In genomic region chr4:148925589-148926359, GRCm38 (mm10) we compare ENCODE assay signal across 12 mouse cellular contexts.
DNase-seq lines count a peak whose midpoint lies in the region; ATAC-seq lines count a peak whose summit lies in the region.
"Had no signal": no experiment of that assay in that cellular context is flagged by ENCODE, and none has a peak within 500 bp of the region (broad histone marks: within the 10 kb centered on the region; RNA-seq: fewer than 3 reads in every experiment).

No protein-coding gene starts in this region.

- intact Hi-C loops in heart, postnatal 25 days (cut with DNase I): no loop called here

- H3K4me1 ChIP-seq in heart, embryonic 13.5 days: peaks cover 97% of the 10 kb centered on the region
- peaks cover 88% of the 10 kb centered on the region for H3K4me1 ChIP-seq in hindbrain, embryonic 12.5 days

- peaks cover 4% of the 10 kb centered on the region for H3K36me3 ChIP-seq in heart, embryonic 13.5 days
- H3K36me3 ChIP-seq in hindbrain, embryonic 12.5 days: no peaks in the 10 kb centered on the region

- H3K9ac ChIP-seq in heart, embryonic 13.5 days: peak overlapping the region; percentile 70
- H3K9ac ChIP-seq in hindbrain, embryonic 12.5 days: peak overlapping the region; percentile 14; the same call in 1 of the 2 replicates

- H3K27ac ChIP-seq in heart, embryonic 13.5 days (replicated peaks): peak overlapping the region; percentile 97
- peak overlapping the region; percentile 17; the same call in 1 of the 2 replicates for H3K27ac ChIP-seq in hindbrain, embryonic 12.5 days
- H3K27ac ChIP-seq: left cerebral cortex, adult 2 months had no signal

- H3K4me3 ChIP-seq in heart, embryonic 13.5 days: no peak overlapping the region
- no peak overlapping the region for H3K4me3 ChIP-seq in hindbrain, embryonic 12.5 days
- H3K4me3 ChIP-seq: left cerebral cortex, adult 2 months had no signal

- DNase-seq in heart, postnatal 25 days (ENCODE audit: low spot score): no peak
- peak; percentile 43 to 71 for DNase-seq in kidney, postnatal 25 days
- DNase-seq in lung, postnatal 36 days: peak; percentile 89
- no peak for DNase-seq in right cerebral cortex, adult 2 months (ENCODE audit: low spot score in 2 of 2)
- DNase-seq in adrenal gland, adult 18-20 months (ENCODE audit: low spot score in 2 of 2): no peak
- DNase-seq: adrenal gland, adult 8-10 months; right cerebral cortex, postnatal 4 days; thymus, postnatal 14 days had no signal

- H3K4me2 ChIP-seq in heart, embryonic 13.5 days: 0 out of 2 replicates have a peak overlapping the region, but pooled peaks have one; percentile 9
- no peak overlapping the region for H3K4me2 ChIP-seq in hindbrain, embryonic 12.5 days (replicated peaks)

- H3K27me3 ChIP-seq in heart, embryonic 13.5 days (replicated peaks): peaks cover 18% of the 10 kb centered on the region; the same call in 1 of the 2 replicates
- peaks cover 72% of the 10 kb centered on the region for H3K27me3 ChIP-seq in hindbrain, embryonic 12.5 days

- H3K9me3 ChIP-seq in heart, embryonic 13.5 days: no peaks in the 10 kb centered on the region
- no peaks in the 10 kb centered on the region for H3K9me3 ChIP-seq in hindbrain, embryonic 12.5 days (replicated peaks)

- no peak for ATAC-seq in heart, embryonic 13.5 days (ENCODE audit: extremely low read depth, insufficient number of reproducible peaks, low FRiP score, low TSS enrichment)
- ATAC-seq in hindbrain, embryonic 12.5 days (ENCODE audit: low FRiP score): no peak
- ATAC-seq in monocyte, adult 5-6 weeks (replicated peaks; ENCODE audit: insufficient number of reproducible peaks, low FRiP score, low TSS enrichment, poor library complexity, severe bottlenecking): no peak

- 30% methylated on average over 18 of the region's 18 CpGs for WGBS in heart, embryonic 13.5 days
- WGBS in hindbrain, embryonic 12.5 days: 29% methylated on average over 18 of the region's 18 CpGs

Comparison
In these comparisons a context has a peak if more than half of its experiments do, and no peak if none do; other contexts are left out.
1. DNase-seq: peak in kidney, postnatal 25 days (2 of 2) and lung, postnatal 36 days (single experiment); none in heart, postnatal 25 days (single experiment), right cerebral cortex, adult 2 months (0 of 2) and adrenal gland, adult 18-20 months (0 of 2).